Mouse (Mus musculus) liver, embryonic 14.5 days (tissue): Measurements from ENCODE around the gene Spata13. TPM values are rescaled to one million over a fixed set of nuclear protein-coding genes. Genes with fewer than 3 reads are reported as not detected.

Experiments used
- ATAC-seq: fragments of 200-750 bp; cut with Nextera tagmentation; 2 replicates; pipeline ENCODE4 v1.8.0; 2017; ENCODE audit warnings: moderate number of reproducible peaks, mild to moderate bottlenecking, moderate library complexity; ENCODE audit not compliant: insufficient read depth
- DNase-seq, 3 experiments: peaks; one replicate each; pipeline ENCODE4 v3.0.0-alpha.2; 2012 to 2013; ENCODE audit warnings: low read depth in 3 of 3, low spot score in 3 of 3
- H3K27ac ChIP-seq: fragments of 300-500 bp; sonication (generic); 2 replicates; pipeline ENCODE4 v1.5.1; 2014; ENCODE audit warnings: moderate library complexity, mild to moderate bottlenecking, control low read depth, inconsistent platforms
- H3K27me3 ChIP-seq: fragments of 300-500 bp; sonication (generic); 2 replicates; pipeline ENCODE4 v1.6.1; 2014; ENCODE audit warnings: mild to moderate bottlenecking, low read length, moderate library complexity; ENCODE audit not compliant: control insufficient read depth, insufficient read depth
- H3K36me3 ChIP-seq: fragments of 300-500 bp; sonication (generic); replicated peaks from 2 replicates; pipeline ENCODE4 v1.6.1; 2014; ENCODE audit warnings: low read depth; ENCODE audit not compliant: control insufficient read depth, insufficient read depth
- H3K4me1 ChIP-seq, 2 experiments: fragments of 200-500 bp in 1 of 2; fragments of 300-500 bp in 1 of 2; sonication (generic) in 1 of 2; replicated peaks; 2 replicates each; pipeline ENCODE4 v1.6.1; 2012 to 2014; ENCODE audit warnings: antibody characterized with exemption in 1 of 2, inconsistent platforms in 1 of 2, low read length in 1 of 2; ENCODE audit not compliant: control insufficient read depth in 2 of 2, insufficient read depth in 2 of 2
- H3K4me2 ChIP-seq: fragments of 300-500 bp; sonication (generic); 2 replicates; pipeline ENCODE4 v1.6.1; 2014; ENCODE audit warnings: low read depth, mild to moderate bottlenecking, control low read depth, moderate library complexity
- H3K4me3 ChIP-seq, 2 experiments: fragments of 200-500 bp in 1 of 2; fragments of 300-500 bp in 1 of 2; sonication (generic) in 1 of 2; 2 replicates each; pipeline ENCODE4 v1.5.1; 2012 to 2014; ENCODE audit warnings: low read depth in 2 of 2, low read length in 2 of 2, mild to moderate bottlenecking in 2 of 2, control low read depth in 1 of 2, inconsistent platforms in 1 of 2, moderate library complexity in 1 of 2; ENCODE audit not compliant: insufficient read depth in 1 of 2
- H3K9ac ChIP-seq: fragments of 300-500 bp; sonication (generic); replicated peaks from 2 replicates; pipeline ENCODE4 v1.6.1; 2014; ENCODE audit warnings: mild to moderate bottlenecking, control low read depth, moderate library complexity
- H3K9me3 ChIP-seq: fragments of 300-500 bp; sonication (generic); 2 replicates; pipeline ENCODE4 v1.6.1; 2016; ENCODE audit warnings: low read length, mixed read lengths; ENCODE audit not compliant: control insufficient read depth
- CTCF ChIP-seq: IDR thresholded peaks from 2 replicates; pipeline ENCODE4 v1.5.1; 2016; ENCODE audit warnings: antibody characterized with exemption, low read depth, control low read depth
- EP300 ChIP-seq: IDR thresholded peaks from 2 replicates; pipeline ENCODE4 v1.6.1; 2016; ENCODE audit warnings: antibody characterized with exemption, low read depth
- WGBS: fragments of 180-500 bp; shearing (Covaris S2); extraction: QIAGEN DNeasy Blood & Tissue Kit; methylation state at CpG from one replicate; pipeline ENCODE4 v1.1.7; 2014; ENCODE audit not compliant: insufficient replicate concordance; 5-methylcytosine and 5-hydroxymethylcytosine counted together
- polyA plus RNA-seq, 2 experiments: library from polyadenylated mRNA; depleted of rRNA in 1 of 2; stranded (reverse) in 1 of 2; unstranded in 1 of 2; fragments of >200 nt; fragmentation: Nextera tagmentation in 1 of 2; extraction: Ambion mirVana in 1 of 2; gene quantifications; 2 replicates each; pipeline versions ENCODE4 v1.2.1 to v1.2.3; 2012 to 2014

Gene Spata13
- polyA plus RNA-seq, 2 experiments, result 5.5 to 14.1 TPM

DNA sequence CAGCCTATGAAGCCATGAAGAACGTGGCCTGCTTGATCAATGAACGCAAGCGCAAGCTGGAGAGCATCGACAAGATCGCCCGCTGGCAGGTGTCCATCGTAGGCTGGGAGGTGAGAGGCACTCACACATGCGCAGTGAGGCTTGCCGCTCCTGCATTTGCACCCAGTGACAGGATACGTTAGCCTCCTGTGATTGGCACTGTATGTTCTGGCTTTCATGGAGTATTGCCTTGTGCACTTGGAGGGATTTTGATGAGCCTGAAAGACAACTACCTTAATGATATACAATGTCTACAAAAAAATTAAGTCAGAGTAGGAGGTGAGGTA is 120.0 kb downstream of the Spata13 start:
- 94% methylated on average over 10 of the region's 10 CpGs for WGBS
- H3K9me3 ChIP-seq, result no peaks in the 10 kb centered on the region
- H3K27ac ChIP-seq, result no peak overlapping the region
- peaks cover 18% of the 10 kb centered on the region; the same call in 1 of the 2 replicates for H3K36me3 ChIP-seq
- TF ChIP-seq CTCF, result no peak
- TF ChIP-seq EP300, result no peak
- no peak overlapping the region for H3K4me3 ChIP-seq
- no peaks in the 10 kb centered on the region for H3K4me1 ChIP-seq
- ATAC-seq (no peak), DNase-seq (no peak)
- H3K9ac ChIP-seq, result no peak overlapping the region
- H3K27me3 ChIP-seq, result no peaks in the 10 kb centered on the region
- H3K4me2 ChIP-seq, result no peak overlapping the region

DNA sequence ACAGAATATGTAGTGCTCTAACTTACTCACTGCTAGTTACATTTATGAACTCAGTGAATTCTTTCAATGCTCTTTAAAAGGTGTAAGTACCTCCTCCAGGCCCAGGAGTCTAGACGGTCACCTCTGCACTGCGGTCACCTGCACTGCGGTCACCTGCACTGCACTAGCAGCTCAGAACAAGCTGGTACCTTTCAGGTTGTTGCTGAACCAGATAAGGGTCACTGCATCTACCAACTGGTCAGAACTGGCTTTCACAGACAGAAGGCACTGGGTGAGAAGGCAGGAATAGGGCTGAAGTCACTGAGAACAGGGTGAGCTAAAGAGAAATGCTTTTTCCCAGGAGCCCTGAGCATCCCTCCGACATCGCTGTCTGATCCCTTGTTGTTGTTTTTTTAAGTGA is 120.9 kb downstream of the Spata13 start:
- Histone ChIP-seq H3K36me3 (peaks cover 18% of the 10 kb centered on the region; the same call in 1 of the 2 replicates), H3K9ac (no peak overlapping the region), H3K27ac (no peak overlapping the region), H3K4me1 (no peaks in the 10 kb centered on the region), H3K9me3 (no peaks in the 10 kb centered on the region), H3K4me3 (no peak overlapping the region), H3K4me2 (no peak overlapping the region), H3K27me3 (no peaks in the 10 kb centered on the region)
- no peak for DNase-seq
- TF ChIP-seq EP300, result no peak
- no peak for TF ChIP-seq CTCF
- 93% methylated on average over 5 of the region's 5 CpGs for WGBS
- ATAC-seq, result no peak

DNA sequence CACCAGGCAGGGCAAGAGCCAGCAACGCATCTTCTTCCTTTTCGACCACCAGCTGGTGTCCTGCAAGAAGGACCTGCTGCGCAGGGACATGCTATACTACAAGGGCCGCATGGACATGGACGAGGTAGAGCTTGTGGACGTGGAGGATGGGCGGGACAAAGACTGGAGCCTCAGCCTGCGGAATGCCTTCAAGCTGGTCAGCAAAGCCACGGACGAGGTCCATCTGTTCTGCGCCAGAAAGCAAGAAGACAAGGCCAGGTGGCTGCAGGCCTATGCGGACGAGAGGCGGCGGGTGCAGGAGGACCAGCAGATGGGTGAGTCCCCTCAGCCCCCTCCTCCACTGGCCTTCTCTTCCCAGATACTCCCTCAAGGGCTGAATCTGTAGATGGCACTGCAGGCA is 122.5 kb downstream of the Spata13 start:
- Histone ChIP-seq H3K4me3 (no peak overlapping the region), H3K9me3 (no peaks in the 10 kb centered on the region), H3K9ac (no peak overlapping the region), H3K4me2 (no peak overlapping the region), H3K36me3 (peaks cover 20% of the 10 kb centered on the region; the same call in 1 of the 2 replicates), H3K4me1 (no peaks in the 10 kb centered on the region), H3K27ac (no peak overlapping the region), H3K27me3 (no peaks in the 10 kb centered on the region)
- ATAC-seq (no peak), DNase-seq (no peak)
- TF ChIP-seq CTCF (no peak), EP300 (no peak)
- 85% methylated on average over 15 of the region's 15 CpGs for WGBS

DNA sequence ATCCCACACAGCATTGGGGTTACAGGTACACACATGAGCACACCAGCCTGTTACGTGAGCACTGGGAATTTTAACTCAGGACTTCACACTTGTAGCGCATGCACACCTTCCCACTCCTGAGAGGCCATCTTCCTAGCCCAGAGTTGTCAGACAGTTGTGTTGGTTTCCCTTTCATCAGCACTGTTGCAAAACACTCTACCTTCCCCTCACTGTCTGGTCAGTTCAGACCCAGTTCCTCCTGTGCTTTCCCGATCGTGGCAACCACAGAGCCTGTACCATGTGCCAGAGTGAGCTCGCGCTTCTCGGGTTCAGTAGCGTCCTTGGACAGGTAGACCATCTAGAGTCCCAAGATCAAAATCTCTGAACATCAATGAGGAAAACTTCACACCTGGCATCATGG is 123.5 kb downstream of the Spata13 start:
- H3K36me3 ChIP-seq, result peaks cover 20% of the 10 kb centered on the region; the same call in 1 of the 2 replicates
- H3K27me3 ChIP-seq, result no peaks in the 10 kb centered on the region
- no peak for TF ChIP-seq CTCF
- no peak for TF ChIP-seq EP300
- H3K27ac ChIP-seq, result no peak overlapping the region
- DNase-seq (no peak), ATAC-seq (no peak)
- H3K4me2 ChIP-seq, result no peak overlapping the region
- H3K9ac ChIP-seq, result no peak overlapping the region
- no peak overlapping the region for H3K4me3 ChIP-seq
- no peaks in the 10 kb centered on the region for H3K4me1 ChIP-seq
- H3K9me3 ChIP-seq, result no peaks in the 10 kb centered on the region
- 81% methylated on average over 8 of the region's 8 CpGs for WGBS

DNA sequence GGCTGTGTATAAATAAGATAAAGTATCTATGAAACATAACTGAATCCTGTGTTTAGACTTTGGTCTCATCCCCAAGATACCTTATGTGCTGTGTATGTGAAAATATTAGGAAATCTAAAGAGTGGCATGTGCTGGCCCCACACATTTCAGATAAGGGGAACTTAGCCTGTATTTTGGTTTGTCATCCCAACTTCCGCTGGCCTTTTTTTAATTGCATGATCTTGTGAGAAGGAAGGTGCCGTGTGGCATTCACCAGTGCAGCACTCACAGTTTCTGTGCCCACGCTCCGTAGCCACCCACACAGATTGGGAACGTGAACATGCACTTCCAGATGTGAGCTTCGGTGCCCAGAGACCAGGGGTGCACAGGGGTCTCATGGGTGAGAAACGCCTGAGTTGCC is 123.9 kb downstream of the Spata13 start:
- Histone ChIP-seq H3K36me3 (peaks cover 20% of the 10 kb centered on the region; the same call in 1 of the 2 replicates), H3K27me3 (no peaks in the 10 kb centered on the region), H3K4me3 (no peak overlapping the region), H3K9ac (no peak overlapping the region), H3K4me1 (no peaks in the 10 kb centered on the region), H3K27ac (no peak overlapping the region), H3K4me2 (no peak overlapping the region), H3K9me3 (no peaks in the 10 kb centered on the region)
- ATAC-seq (no peak), DNase-seq (no peak)
- 75% methylated on average over 7 of the region's 7 CpGs for WGBS
- TF ChIP-seq CTCF (no peak), EP300 (no peak)
